Mouse (Mus musculus) inflammation-experienced regulatory T-cells (primary cell): Measurements from ENCODE around the gene Olfr836. TPM values are rescaled to one million over a fixed set of nuclear protein-coding genes. Genes with fewer than 3 reads are reported as not detected.

Source experiments
- polyA plus RNA-seq, 2 experiments: library from polyadenylated mRNA; unstranded; fragments of 100-300 nt; shearing (Covaris generic); gene quantifications; one replicate each; pipeline ENCODE4 v1.2.1; 2017

Gene Olfr836
- polyA plus RNA-seq: under 1 TPM; 0.12 to 0.29 TPM

DNA sequence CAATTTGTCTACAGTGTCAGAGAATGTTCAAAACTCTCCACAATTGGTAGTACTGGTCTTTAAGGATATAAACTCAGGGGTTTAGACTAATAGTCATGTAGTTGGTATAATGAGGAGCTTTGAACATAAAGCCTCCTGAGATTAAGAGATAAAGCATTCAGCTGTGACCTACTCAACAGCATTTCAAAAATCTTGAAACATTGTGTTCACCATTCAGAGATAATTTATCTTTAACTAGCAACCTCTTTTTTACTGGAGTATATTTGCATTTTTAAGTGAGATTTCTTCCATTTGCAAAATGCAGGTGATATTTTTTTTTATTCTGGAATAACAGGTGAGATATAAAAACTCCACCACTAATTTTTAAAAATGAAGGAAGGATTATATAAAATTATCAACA lies at the start of gene Olfr836:
Gene Olfr836, plus strand, starts transcription at position 301 of the 400 bp plus-strand sequence.

DNA sequence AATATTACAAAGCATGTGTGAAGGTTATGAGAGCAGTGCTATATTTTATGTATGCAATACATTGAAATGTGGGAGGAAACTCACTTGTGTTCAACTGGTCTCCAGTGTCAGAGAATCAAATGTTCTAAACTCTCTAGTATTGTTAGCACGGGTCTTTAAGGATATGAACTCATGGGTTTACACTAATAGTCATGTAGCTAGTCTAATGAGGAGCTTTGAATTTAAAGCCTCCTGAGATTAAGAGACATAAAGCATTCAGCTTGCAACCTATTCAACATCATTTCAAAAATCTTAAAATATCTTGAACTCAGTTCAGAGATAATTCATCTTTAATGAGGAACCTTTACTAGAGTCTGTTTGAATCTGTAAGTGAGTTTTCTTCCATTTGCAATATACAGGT lies 15.8 kb downstream of the Olfr836 start, which contains the start of gene Olfr837:
Gene Olfr837, plus strand, starts transcription at position 301 of the 400 bp plus-strand sequence.

Other genes with a start within 250 kb of the Olfr836 start
- gene Olfr830, start 245.7 kb upstream of the Olfr836 start, polyA plus RNA-seq: under 1 TPM in 1 of 2 experiments, not detected in 1; 0.13 TPM
- not detected for gene Olfr832, start 183.3 kb upstream of the Olfr836 start, polyA plus RNA-seq
- not detected for gene Olfr834, start 132.4 kb upstream of the Olfr836 start, polyA plus RNA-seq
- gene Olfr835, start 87.6 kb upstream of the Olfr836 start, polyA plus RNA-seq: not detected
- under 1 TPM; 0.25 to 0.54 TPM for gene Olfr837, start 15.9 kb downstream of the Olfr836 start, polyA plus RNA-seq
- under 1 TPM in 1 of 2 experiments, not detected in 1; 0.09 TPM for gene Olfr839-ps1, start 56.9 kb downstream of the Olfr836 start, polyA plus RNA-seq
- gene Olfr843, start 131.6 kb downstream of the Olfr836 start, polyA plus RNA-seq: under 1 TPM in 1 of 2 experiments, not detected in 1; 0.31 TPM
- gene Olfr844, start 196.0 kb downstream of the Olfr836 start, polyA plus RNA-seq: not detected
- not detected for gene Olfr845, start 216.1 kb downstream of the Olfr836 start, polyA plus RNA-seq
- not detected for gene Olfr846, start 243.6 kb downstream of the Olfr836 start, polyA plus RNA-seq